Mouse (Mus musculus) heart, embryonic 11.5 days (tissue): ENCODE data around the gene Rras2. TPM values are rescaled to one million over a fixed set of nuclear protein-coding genes. Genes with fewer than 3 reads are reported as not detected.
A peak's percentile ranks its signal among the peaks of the same experiment; 100 is the strongest.

Source experiments
- ATAC-seq: fragments of 200-750 bp; cut with Nextera tagmentation; replicated peaks from 2 replicates; pipeline ENCODE4 v1.8.0; 2017; ENCODE audit warnings: moderate library complexity; ENCODE audit not compliant: insufficient number of reproducible peaks, low FRiP score, low TSS enrichment
- H3K27ac ChIP-seq: fragments of 300-500 bp; sonication (generic); 2 replicates; pipeline ENCODE4 v1.5.1; 2014; ENCODE audit warnings: mild to moderate bottlenecking, low read depth, low read length
- H3K27me3 ChIP-seq: fragments of 300-500 bp; sonication (generic); 2 replicates; pipeline ENCODE4 v1.6.1; 2014; ENCODE audit warnings: mild to moderate bottlenecking, low read length, mixed read lengths; ENCODE audit not compliant: control insufficient read depth, insufficient read depth
- H3K36me3 ChIP-seq: fragments of 300-500 bp; sonication (generic); 2 replicates; pipeline ENCODE4 v1.6.1; 2014; ENCODE audit warnings: mild to moderate bottlenecking, low read length, moderate library complexity, mixed read lengths; ENCODE audit not compliant: control insufficient read depth, insufficient read depth
- H3K4me1 ChIP-seq: fragments of 300-500 bp; sonication (generic); 2 replicates; pipeline ENCODE4 v1.6.1; 2014; ENCODE audit warnings: low read length; ENCODE audit not compliant: control insufficient read depth, insufficient read depth
- H3K4me2 ChIP-seq: fragments of 300-500 bp; sonication (generic); 2 replicates; pipeline ENCODE4 v1.6.1; 2014; ENCODE audit warnings: mild to moderate bottlenecking, moderate library complexity
- H3K4me3 ChIP-seq: fragments of 300-500 bp; sonication (generic); 2 replicates; pipeline ENCODE4 v1.5.1; 2014; ENCODE audit warnings: low read depth, low read length
- H3K9ac ChIP-seq: fragments of 300-500 bp; sonication (generic); 2 replicates; pipeline ENCODE4 v1.6.1; 2014; ENCODE audit warnings: mild to moderate bottlenecking, low read depth, low read length, moderate library complexity
- H3K9me3 ChIP-seq: fragments of 300-500 bp; sonication (generic); replicated peaks from 2 replicates; pipeline ENCODE4 v1.6.1; 2016; ENCODE audit warnings: low read length; ENCODE audit not compliant: control insufficient read depth
- WGBS: fragments of 180-500 bp; shearing (Covaris S2); extraction: QIAGEN DNeasy Blood & Tissue Kit; methylation state at CpG from one replicate; pipeline ENCODE4 v1.1.7; 2014; ENCODE audit not compliant: insufficient replicate concordance; 5-methylcytosine and 5-hydroxymethylcytosine counted together
- polyA plus RNA-seq: library from polyadenylated mRNA; unstranded; fragments of >200 nt; fragmentation: Nextera tagmentation; extraction: Ambion mirVana; gene quantifications from 2 replicates; pipeline ENCODE4 v1.2.1, GENCODE M21; 2014

The Rras2 gene
- polyA plus RNA-seq, 1 experiment from 2014 or later, result 53.9 TPM

DNA sequence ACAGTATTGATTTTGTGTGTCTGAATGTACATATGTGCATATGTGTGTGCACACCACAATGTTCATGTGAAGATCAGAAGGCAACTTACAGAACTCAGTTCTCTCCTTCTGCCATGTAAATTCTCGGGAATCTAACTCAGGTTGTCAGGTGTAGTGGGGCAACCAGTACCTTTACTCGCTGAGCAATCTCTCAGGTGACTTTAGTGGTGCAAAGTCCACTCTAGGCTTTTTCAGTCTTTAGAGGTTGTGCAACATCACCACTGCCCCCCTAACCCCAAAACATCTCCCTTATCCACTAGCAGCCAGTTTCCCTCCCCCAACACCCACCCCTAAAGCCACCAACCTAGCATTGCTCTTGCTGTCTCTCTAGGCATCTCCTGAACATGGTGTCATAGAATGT is 43.0 kb downstream of the Rras2 start:
- Histone ChIP-seq H3K27ac (no peak overlapping the region), H3K4me3 (no peak overlapping the region), H3K4me2 (no peak overlapping the region), H3K4me1 (peaks cover 20% of the 10 kb centered on the region), H3K9ac (no peak overlapping the region), H3K27me3 (no peaks in the 10 kb centered on the region), H3K36me3 (no peaks in the 10 kb centered on the region; the same call in 1 of the 2 replicates), H3K9me3 (no peaks in the 10 kb centered on the region)
- 85% methylated on average over 2 of the region's 2 CpGs for WGBS
- no peak for ATAC-seq

DNA sequence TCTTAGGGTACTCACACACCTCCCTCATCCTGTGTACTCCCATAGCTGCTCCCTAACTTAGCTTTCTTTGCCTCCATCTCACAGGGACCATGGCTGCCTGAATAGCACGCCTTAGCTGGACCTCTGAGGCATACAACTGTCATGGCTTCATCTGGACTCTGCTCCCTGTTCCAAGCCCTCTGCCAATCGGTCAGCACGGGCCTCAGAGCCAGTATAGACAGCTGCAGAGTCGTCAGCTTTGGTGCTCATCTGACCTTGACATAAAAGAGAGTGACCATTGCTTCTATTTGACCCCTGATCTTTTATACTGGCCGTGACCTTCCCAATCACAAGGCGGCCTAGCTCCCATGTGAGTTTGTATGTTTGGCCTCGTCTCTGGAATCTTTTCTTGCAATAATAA is 43.4 kb downstream of the Rras2 start:
- H3K27ac ChIP-seq, result no peak overlapping the region

DNA sequence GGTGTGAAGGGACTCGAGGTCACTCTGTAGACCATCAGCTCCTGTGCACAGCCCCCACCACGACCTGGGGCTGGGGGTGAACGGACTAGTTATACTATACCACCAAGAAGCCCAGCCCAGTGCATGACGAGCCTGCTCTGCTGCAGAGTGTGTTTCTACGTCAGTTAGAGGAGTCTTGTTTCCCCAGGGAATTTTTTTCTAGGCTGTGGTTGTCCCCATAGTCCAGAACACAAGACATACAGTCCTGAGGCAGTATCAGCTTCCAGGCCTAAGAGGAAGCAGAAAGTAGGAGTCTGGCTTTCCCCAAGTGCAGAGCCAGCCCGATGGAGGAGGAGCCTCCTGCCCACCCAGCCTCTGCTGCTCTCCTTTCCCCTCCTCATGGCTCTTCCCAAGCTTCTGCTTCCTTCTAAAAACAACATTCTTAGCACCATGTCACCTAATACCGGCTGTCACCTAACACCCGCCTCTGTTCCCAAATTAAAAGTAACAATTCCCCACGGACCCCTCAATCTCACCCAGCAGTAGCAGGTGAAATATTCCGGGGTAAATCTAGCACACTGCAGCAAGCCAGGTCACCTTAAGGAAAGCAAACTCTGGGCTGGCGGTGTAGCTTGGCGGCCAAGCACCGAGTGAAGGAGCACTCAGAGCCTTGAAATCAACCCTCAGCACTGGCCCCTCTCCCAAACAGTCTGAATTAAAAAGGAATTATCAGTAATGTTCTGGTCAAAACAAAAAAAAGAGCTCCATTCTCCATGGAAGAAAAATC is 45.5 kb downstream of the Rras2 start:
- ATAC-seq, result peak; percentile 58
- Histone ChIP-seq H3K4me1 (peaks cover 20% of the 10 kb centered on the region), H3K9ac (peak overlapping the region; percentile 61; the same call in 1 of the 2 replicates), H3K36me3 (no peaks in the 10 kb centered on the region; the same call in 1 of the 2 replicates), H3K9me3 (no peaks in the 10 kb centered on the region), H3K27me3 (no peaks in the 10 kb centered on the region), H3K4me2 (peak overlapping the region; percentile 45), H3K4me3 (no peak overlapping the region), H3K27ac (peak overlapping the region; percentile 68)
- WGBS, result 19% methylated on average over 13 of the region's 13 CpGs

More for the DNA sequence above, 43.4 kb downstream of the Rras2 start:
- H3K9me3 ChIP-seq, result no peaks in the 10 kb centered on the region
- peaks cover 20% of the 10 kb centered on the region for H3K4me1 ChIP-seq
- H3K4me2 ChIP-seq, result no peak overlapping the region
- ATAC-seq, result no peak
- H3K36me3 ChIP-seq, result no peaks in the 10 kb centered on the region; the same call in 1 of the 2 replicates
- WGBS, result 77% methylated on average over 7 of the region's 7 CpGs
- no peaks in the 10 kb centered on the region for H3K27me3 ChIP-seq
- no peak overlapping the region for H3K9ac ChIP-seq
- H3K4me3 ChIP-seq, result no peak overlapping the region

DNA sequence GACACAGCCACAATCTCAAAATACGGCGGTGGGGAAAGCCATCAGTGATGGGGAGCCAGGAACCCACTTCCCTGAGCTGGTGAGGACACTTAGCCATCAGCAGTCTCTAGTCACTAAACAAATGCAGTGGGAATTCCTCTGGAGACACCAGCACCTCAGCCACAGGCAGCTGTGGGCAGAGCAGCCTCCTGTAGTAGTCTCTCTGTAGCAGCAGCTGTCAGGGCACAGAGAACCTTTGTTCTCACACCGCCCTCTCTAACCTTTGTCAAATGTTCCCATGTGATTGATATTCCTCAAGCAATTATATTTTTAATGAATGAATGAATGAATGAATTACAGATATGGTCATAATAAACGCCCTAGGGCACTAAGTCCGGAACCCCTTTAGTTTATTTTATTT is 46.2 kb downstream of the Rras2 start:
- peaks cover 23% of the 10 kb centered on the region for H3K4me1 ChIP-seq
- no peaks in the 10 kb centered on the region for H3K9me3 ChIP-seq
- no peaks in the 10 kb centered on the region for H3K27me3 ChIP-seq
- no peak overlapping the region for H3K4me2 ChIP-seq
- H3K27ac ChIP-seq, result peak overlapping the region; percentile 68; the same call in 1 of the 2 replicates
- no peak for ATAC-seq
- 74% methylated on average over 5 of the region's 5 CpGs for WGBS
- H3K36me3 ChIP-seq, result no peaks in the 10 kb centered on the region; the same call in 1 of the 2 replicates
- H3K4me3 ChIP-seq, result no peak overlapping the region
- peak overlapping the region; percentile 61; the same call in 1 of the 2 replicates for H3K9ac ChIP-seq

DNA sequence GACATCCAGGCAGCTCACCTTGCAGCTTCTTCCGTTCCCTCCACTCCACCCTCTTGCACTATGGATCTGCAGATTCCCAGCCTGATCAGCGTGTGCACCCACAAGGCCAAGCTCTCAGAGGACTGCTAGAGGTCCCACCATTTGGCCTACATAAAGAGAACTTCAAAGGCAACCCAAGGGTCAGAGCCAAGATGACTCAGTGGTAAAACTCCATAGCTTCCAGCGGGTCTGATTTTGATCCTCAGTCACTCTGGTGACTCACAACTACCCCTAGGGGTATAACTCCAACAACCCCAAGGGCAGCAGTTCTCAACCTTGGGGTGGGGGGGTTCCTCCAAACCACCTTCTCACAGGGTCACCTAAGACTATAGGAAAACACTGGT is 47.1 kb downstream of the Rras2 start:
- no peak overlapping the region for H3K4me3 ChIP-seq
- no peak overlapping the region for H3K9ac ChIP-seq
- no peaks in the 10 kb centered on the region for H3K36me3 ChIP-seq
- H3K9me3 ChIP-seq, result no peaks in the 10 kb centered on the region
- no peak overlapping the region for H3K27ac ChIP-seq
- no peak for ATAC-seq
- no peaks in the 10 kb centered on the region for H3K27me3 ChIP-seq
- no peak overlapping the region for H3K4me2 ChIP-seq
- WGBS, result 68% methylated on average over 3 of the region's 3 CpGs
- H3K4me1 ChIP-seq, result peaks cover 32% of the 10 kb centered on the region

DNA sequence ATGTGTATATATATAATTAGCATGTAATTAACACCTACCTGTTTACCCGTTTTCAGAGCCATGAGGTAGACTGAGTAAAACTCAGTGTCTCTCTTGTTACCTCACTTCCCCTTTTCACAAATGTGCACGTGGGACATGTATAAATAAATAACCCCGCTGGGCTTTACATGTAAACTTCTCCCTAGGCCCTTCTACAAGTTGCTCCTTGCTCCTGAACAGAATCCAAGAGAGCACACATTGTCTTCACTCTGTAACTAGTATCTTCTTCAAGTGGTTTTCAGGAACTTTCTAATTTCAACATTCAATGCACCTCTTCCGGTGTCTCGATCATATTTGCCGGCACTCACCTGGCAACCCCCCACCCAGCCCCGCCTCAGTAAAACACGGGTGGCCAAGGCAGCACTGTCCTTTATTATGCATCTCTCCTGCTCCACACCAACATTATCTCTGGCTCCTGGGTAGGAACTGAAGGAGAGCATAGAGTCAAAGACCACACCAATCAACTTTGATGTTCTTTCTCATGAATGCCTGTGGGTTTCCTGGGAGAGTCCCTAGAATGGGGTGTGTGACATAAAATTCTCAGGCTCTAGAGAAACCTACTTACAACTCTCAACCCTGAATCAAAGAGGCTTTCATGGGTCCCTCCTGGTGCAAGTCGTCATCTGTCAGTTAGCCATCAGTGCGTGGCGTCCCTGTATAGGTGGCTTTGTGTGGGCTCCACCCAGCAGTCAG is 47.7 kb downstream of the Rras2 start:
- Histone ChIP-seq H3K27ac (no peak overlapping the region), H3K4me3 (no peak overlapping the region), H3K9ac (no peak overlapping the region), H3K4me2 (no peak overlapping the region), H3K27me3 (no peaks in the 10 kb centered on the region), H3K9me3 (no peaks in the 10 kb centered on the region), H3K36me3 (no peaks in the 10 kb centered on the region), H3K4me1 (peaks cover 38% of the 10 kb centered on the region)
- WGBS, result 80% methylated on average over 11 of the region's 11 CpGs
- no peak for ATAC-seq

DNA sequence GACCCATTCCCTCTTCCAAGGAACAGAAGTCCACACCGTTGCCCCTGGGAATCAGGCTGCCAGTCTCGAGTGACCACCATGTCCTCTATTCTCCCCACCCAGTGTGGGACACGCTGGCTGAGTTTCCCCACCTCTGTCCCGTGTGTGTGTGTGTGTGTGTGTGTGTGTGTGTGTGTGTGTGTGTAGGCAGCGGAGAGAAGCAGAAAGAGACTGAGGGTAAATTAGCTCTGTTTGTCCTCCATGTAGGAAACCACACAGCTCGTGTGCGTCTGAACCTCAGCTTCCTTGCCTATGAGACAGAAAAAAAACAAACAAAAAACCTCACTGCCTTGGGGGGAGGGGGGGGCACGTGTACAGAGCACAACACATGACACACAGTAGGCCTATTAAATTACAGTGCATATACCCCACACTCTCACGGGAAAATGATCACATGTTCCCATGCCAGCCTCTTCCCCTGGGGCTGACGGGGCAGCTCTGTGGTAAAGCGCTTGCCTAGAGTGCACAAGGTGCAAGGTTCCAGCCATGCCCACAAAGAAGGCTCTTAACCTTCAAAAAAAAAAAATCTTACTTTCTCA is 48.5 kb downstream of the Rras2 start:
- H3K4me1 ChIP-seq, result peaks cover 46% of the 10 kb centered on the region
- WGBS, result 81% methylated on average over 11 of the region's 11 CpGs
- H3K4me3 ChIP-seq, result no peak overlapping the region
- H3K27ac ChIP-seq, result no peak overlapping the region
- no peaks in the 10 kb centered on the region for H3K27me3 ChIP-seq
- H3K9me3 ChIP-seq, result no peaks in the 10 kb centered on the region
- no peak overlapping the region for H3K9ac ChIP-seq
- no peak overlapping the region for H3K4me2 ChIP-seq
- no peaks in the 10 kb centered on the region for H3K36me3 ChIP-seq
- ATAC-seq, result no peak

DNA sequence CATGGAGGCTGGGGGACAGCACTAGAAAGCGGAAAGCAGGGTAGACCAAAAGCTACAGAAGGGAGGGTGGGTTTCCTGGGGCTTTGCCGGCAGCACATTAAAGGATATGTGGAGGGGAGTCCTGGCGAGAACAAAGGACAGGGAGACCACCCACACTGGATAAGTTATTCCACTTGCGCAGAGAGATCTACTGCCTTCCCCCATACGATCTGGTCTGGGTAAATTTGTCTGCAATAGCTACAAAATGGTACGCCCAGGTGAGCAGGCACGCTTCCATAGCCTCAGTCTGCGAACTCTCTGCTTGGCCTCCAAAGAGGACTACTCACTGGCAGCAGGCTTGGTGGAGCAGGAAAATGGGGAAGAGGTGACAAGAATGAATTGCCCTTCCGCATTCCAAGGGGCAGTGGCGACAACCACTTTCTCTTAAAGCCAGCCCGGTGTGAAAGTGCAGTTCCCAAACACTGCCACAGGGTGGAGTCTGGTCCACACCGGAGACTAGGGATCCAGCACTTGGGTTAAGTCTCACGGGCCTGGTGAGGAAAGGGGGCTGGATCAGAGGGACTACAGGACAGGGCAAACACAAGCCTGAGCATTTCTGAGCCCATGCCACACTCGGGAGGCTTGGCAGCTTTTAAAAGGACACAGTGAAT is 50.9 kb downstream of the Rras2 start:
- peak overlapping the region; percentile 60 for H3K9ac ChIP-seq
- H3K36me3 ChIP-seq, result no peaks in the 10 kb centered on the region
- ATAC-seq, result peak; percentile 64; the same call in 1 of the 2 replicates
- H3K27me3 ChIP-seq, result no peaks in the 10 kb centered on the region
- peak overlapping the region; percentile 66 for H3K27ac ChIP-seq
- no peaks in the 10 kb centered on the region for H3K9me3 ChIP-seq
- WGBS, result 6% methylated on average over 14 of the region's 14 CpGs
- H3K4me2 ChIP-seq, result peak overlapping the region; percentile 65
- H3K4me3 ChIP-seq, result peak overlapping the region; percentile 20; the same call in 1 of the 2 replicates
- H3K4me1 ChIP-seq, result peaks cover 41% of the 10 kb centered on the region
